Mouse (Mus musculus) myocyte (in vitro differentiated cells): ENCODE measurements around the gene Habp2. TPM values are rescaled to one million over a fixed set of nuclear protein-coding genes. Genes with fewer than 3 reads are reported as not detected.

Source experiments
- H3K27me3 ChIP-seq: one replicate; pipeline ENCODE4 v1.6.1; 2011; ENCODE audit not compliant: control insufficient read depth, insufficient read depth, insufficient read length
- H3K36me3 ChIP-seq: one replicate; pipeline ENCODE4 v1.6.1; 2011; ENCODE audit not compliant: control insufficient read depth, insufficient read depth
- H3K4me2 ChIP-seq: one replicate; pipeline ENCODE4 v1.6.1; 2011; ENCODE audit warnings: low read depth, control low read depth
- H3K4me3 ChIP-seq: one replicate; pipeline ENCODE4 v1.5.1; 2011; ENCODE audit warnings: mild to moderate bottlenecking, control low read depth, moderate library complexity
- H3K79me2 ChIP-seq: one replicate; pipeline ENCODE4 v1.6.1; 2011; ENCODE audit not compliant: control insufficient read depth, insufficient read depth
- H3ac ChIP-seq: one replicate; pipeline ENCODE4 v1.6.1; 2011; ENCODE audit not compliant: control insufficient read depth, insufficient read length
- CEBPB ChIP-seq: IDR thresholded peaks from 2 replicates; pipeline ENCODE4 v1.6.1; 2011; ENCODE audit warnings: mild to moderate bottlenecking, moderate library complexity; ENCODE audit not compliant: poor library complexity, insufficient read depth, severe bottlenecking
- E2F4 ChIP-seq: IDR thresholded peaks from one replicate; pipeline ENCODE4 v1.6.1; 2011; ENCODE audit warnings: mild to moderate bottlenecking, control low read depth, moderate library complexity; ENCODE audit not compliant: insufficient read depth
- MAX ChIP-seq: IDR thresholded peaks from one replicate; pipeline ENCODE4 v1.6.1; 2011; ENCODE audit warnings: low read depth, mild to moderate bottlenecking, control low read depth
- MYOD1 ChIP-seq, 3 experiments: IDR thresholded peaks; one replicate each; pipeline ENCODE4 v1.6.1; 2011; ENCODE audit warnings: control low read depth in 2 of 3, low read depth in 2 of 3, mild to moderate bottlenecking in 2 of 3, moderate library complexity in 1 of 3; ENCODE audit not compliant: insufficient read length in 2 of 3, control insufficient read depth in 1 of 3
- MYOG ChIP-seq, 3 experiments: IDR thresholded peaks; one replicate each; pipeline ENCODE4 v1.6.1; 2011; ENCODE audit warnings: control low read depth in 2 of 3, low read depth in 2 of 3, mild to moderate bottlenecking in 2 of 3; ENCODE audit not compliant: insufficient read length in 2 of 3, control insufficient read depth in 1 of 3, insufficient read depth in 1 of 3
- POLR2A ChIP-seq: IDR thresholded peaks from one replicate; pipeline ENCODE4 v1.6.1; 2011; ENCODE audit warnings: low read depth, mild to moderate bottlenecking, control low read depth, moderate library complexity; ENCODE audit not compliant: insufficient read length
- POLR2AphosphoS2 ChIP-seq: IDR thresholded peaks from one replicate; pipeline ENCODE4 v1.6.1; 2011; ENCODE audit warnings: low read depth, control low read depth; ENCODE audit not compliant: insufficient read length
- REST ChIP-seq: IDR thresholded peaks from one replicate; pipeline ENCODE4 v1.6.1; 2011; ENCODE audit warnings: mild to moderate bottlenecking, control low read depth, moderate library complexity; ENCODE audit not compliant: insufficient read depth, insufficient read length
- SRF ChIP-seq: IDR thresholded peaks from one replicate; pipeline ENCODE4 v1.6.1; 2011; ENCODE audit warnings: low read depth; ENCODE audit not compliant: control insufficient read depth, insufficient read length
- TCF12 ChIP-seq: IDR thresholded peaks from one replicate; pipeline ENCODE4 v1.6.1; 2011; ENCODE audit warnings: mild to moderate bottlenecking, control low read depth; ENCODE audit not compliant: poor library complexity, insufficient read depth, severe bottlenecking
- TCF3 ChIP-seq: IDR thresholded peaks from one replicate; pipeline ENCODE4 v1.6.1; 2011; ENCODE audit warnings: low read depth, control low read depth; ENCODE audit not compliant: insufficient read length
- USF1 ChIP-seq: IDR thresholded peaks from one replicate; pipeline ENCODE4 v1.6.1; 2011; ENCODE audit warnings: low read depth, mild to moderate bottlenecking, control low read depth, moderate library complexity
- polyA plus RNA-seq: library from polyadenylated mRNA; unstranded; fragments of >200 nt; fragmentation: generic; extraction: Trizol; gene quantifications from one replicate; pipeline ENCODE4 v1.2.1, GENCODE M21; 2012; ENCODE audit warnings: missing spikeins

Gene Habp2
- polyA plus RNA-seq, 1 experiment, result 0.49 TPM

DNA sequence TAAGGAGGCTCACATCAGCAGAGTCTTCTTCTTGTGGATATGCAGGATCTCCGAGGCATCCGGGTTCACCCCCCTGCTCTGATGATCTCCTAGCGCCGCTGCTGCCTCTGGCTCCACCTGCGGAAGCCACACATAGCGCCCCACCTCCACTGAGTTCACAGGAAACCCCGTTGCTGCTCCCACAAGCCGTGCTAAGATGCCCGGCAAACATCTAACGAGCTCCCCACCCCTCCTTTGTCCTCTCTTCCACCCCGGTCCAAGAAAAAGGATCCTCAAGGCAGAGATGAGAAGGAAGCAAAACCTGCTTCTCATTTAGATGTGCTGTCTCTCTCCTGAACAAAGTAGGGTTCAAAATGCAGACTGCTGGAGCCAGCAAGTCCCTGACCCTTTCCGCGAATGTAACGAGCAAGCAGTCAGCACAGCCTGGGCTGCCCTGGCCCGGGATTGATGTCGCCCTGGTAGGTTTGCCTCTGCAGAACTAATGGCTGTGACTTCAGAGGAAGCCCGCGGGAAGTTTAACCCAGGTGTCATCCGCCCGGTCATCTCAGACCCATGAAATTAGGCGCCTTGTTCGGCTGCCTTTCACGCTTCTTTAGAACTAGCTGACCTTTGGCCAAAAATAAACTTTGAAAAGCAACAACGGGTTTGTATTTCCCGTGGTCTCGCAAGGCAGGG is 33.4 kb downstream of the Habp2 start:
- H3K36me3 ChIP-seq, result no peaks in the 10 kb centered on the region
- peaks cover 4% of the 10 kb centered on the region for H3K27me3 ChIP-seq
- TF ChIP-seq MYOG (IDR thresholded peaks at IDR 0.05; ENCODE audit: control insufficient read depth in 1 of 3, insufficient read depth in 1 of 3, insufficient read length in 2 of 3, low read depth in 2 of 3), result no peak
- TF ChIP-seq MYOD1 (IDR thresholded peaks at IDR 0.05; ENCODE audit: control insufficient read depth in 1 of 3, insufficient read length in 2 of 3, low read depth in 2 of 3), result no peak
- TF ChIP-seq SRF, result no peak
- no peak for TF ChIP-seq TCF3
- TF ChIP-seq TCF12, result no peak
- no peak for TF ChIP-seq REST
- no peak for TF ChIP-seq MAX
- TF ChIP-seq POLR2A, result no peak
- no peak for TF ChIP-seq CEBPB
- TF ChIP-seq POLR2AphosphoS2, result no peak
- no peak for TF ChIP-seq E2F4
- no peak for TF ChIP-seq USF1
- H3ac ChIP-seq, result no peak overlapping the region
- H3K79me2 ChIP-seq, result no peaks in the 10 kb centered on the region
- H3K4me2 ChIP-seq, result no peak overlapping the region
- H3K4me3 ChIP-seq, result no peak overlapping the region

DNA sequence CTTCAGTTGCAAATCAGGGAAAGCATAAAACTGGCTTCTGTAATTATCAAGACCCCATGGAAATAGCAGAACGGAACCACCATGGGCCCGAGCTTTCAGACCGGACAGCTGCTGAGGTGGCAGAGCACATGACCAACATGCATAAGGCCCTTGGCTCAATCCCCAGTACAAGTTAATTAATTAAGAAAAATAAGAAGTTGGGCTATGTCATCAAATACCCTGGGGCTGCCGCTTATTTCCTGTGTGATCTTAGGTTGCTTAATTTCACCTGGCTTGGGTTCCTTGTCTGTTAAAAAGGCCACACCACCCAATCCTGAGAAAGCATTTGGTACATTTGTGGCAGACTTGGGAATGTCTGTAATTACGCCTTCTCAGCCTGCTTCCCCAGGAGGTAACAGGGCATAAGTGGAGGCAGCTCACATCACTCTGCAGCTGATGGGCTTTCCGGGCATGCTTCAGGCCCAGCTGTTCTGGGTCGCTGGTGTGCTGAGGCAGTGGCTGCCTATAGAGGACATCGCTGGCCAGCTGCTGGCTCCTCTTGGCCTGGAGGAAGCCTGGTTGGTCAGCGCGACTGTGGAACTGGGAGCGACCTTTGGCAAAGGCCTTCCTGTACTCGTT is 34.5 kb downstream of the Habp2 start:
- no peaks in the 10 kb centered on the region for H3K36me3 ChIP-seq
- TF ChIP-seq POLR2AphosphoS2 (no peak), MYOD1 (IDR thresholded peaks at IDR 0.05; ENCODE audit: control insufficient read depth in 1 of 3, insufficient read length in 2 of 3, low read depth in 2 of 3) (no peak), MAX (no peak), TCF12 (no peak), SRF (no peak)
- no peak overlapping the region for H3ac ChIP-seq

DNA sequence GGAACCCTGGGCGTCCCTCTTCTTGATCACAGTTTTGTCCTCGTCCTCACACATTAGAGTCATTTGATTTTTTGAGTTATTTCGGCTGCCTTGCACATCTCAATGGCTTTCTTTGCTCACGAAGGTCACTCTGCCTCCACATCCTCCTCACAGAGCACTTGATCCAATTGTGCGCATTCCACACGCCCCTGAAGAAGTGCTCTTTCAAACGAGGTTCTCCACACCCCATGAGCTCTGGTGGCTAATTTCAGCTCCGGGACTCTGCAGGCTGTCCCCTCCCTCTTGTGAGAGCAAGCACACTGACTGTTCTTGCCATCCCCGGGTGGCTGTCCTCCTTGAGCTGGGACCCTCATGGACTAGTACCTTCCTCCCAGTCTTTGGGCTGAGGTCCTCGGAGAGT is 38.7 kb downstream of the Habp2 start:
- Histone ChIP-seq H3K79me2 (no peaks in the 10 kb centered on the region), H3K4me2 (no peak overlapping the region), H3K27me3 (peaks cover 4% of the 10 kb centered on the region), H3ac (no peak overlapping the region), H3K36me3 (no peaks in the 10 kb centered on the region), H3K4me3 (no peak overlapping the region)
- no peak for TF ChIP-seq CEBPB
- no peak for TF ChIP-seq SRF
- no peak for TF ChIP-seq MYOG (IDR thresholded peaks at IDR 0.05; ENCODE audit: control insufficient read depth in 1 of 3, insufficient read depth in 1 of 3, insufficient read length in 2 of 3, low read depth in 2 of 3)
- TF ChIP-seq POLR2AphosphoS2, result no peak
- no peak for TF ChIP-seq MAX
- TF ChIP-seq USF1, result no peak
- no peak for TF ChIP-seq POLR2A
- no peak for TF ChIP-seq TCF12
- TF ChIP-seq TCF3, result no peak
- no peak for TF ChIP-seq REST
- no peak for TF ChIP-seq E2F4

More for the DNA sequence above, 34.5 kb downstream of the Habp2 start:
- no peak overlapping the region for H3K4me3 ChIP-seq
- H3K79me2 ChIP-seq, result no peaks in the 10 kb centered on the region
- peaks cover 4% of the 10 kb centered on the region for H3K27me3 ChIP-seq
- H3K4me2 ChIP-seq, result no peak overlapping the region

DNA sequence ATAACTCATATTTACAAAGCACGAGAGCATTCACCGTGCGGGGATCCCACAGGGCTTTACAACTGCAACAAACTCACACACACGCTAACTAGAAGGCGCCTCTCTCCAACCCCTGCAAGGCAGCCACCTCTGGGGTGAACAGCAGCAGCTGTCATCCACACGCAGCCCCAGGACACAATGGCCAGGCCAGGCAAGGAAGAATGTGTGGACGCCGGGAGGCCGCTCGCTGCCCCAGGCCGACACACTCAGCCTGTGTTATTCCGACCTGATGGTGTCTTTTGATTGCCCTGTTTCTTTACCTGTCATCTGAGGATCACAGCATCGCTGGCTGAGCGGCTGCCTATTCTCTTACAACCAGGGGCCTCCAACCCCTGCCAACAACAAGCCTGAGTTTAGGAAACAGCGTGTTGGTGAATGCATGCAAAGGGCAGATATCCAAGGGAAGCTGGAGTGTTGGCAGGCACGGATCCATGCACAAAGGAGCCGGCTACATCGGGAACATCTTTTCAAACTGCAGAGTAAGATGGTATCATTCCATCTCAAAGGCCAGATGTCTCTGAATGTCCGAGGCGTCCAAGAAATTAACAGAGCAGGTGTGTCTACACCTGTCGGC is 39.4 kb downstream of the Habp2 start:
- no peak overlapping the region for H3K4me2 ChIP-seq
- no peaks in the 10 kb centered on the region for H3K36me3 ChIP-seq
- H3K27me3 ChIP-seq, result peaks cover 4% of the 10 kb centered on the region
- no peak overlapping the region for H3ac ChIP-seq
- H3K4me3 ChIP-seq, result no peak overlapping the region
- TF ChIP-seq REST, result no peak
- TF ChIP-seq MAX, result no peak
- TF ChIP-seq CEBPB, result no peak
- no peak for TF ChIP-seq TCF12
- no peak for TF ChIP-seq POLR2AphosphoS2
- TF ChIP-seq USF1, result no peak
- TF ChIP-seq MYOG (IDR thresholded peaks at IDR 0.05; ENCODE audit: control insufficient read depth in 1 of 3, insufficient read depth in 1 of 3, insufficient read length in 2 of 3, low read depth in 2 of 3), result no peak
- no peak for TF ChIP-seq POLR2A
- TF ChIP-seq SRF, result no peak
- no peak for TF ChIP-seq MYOD1 (IDR thresholded peaks at IDR 0.05; ENCODE audit: control insufficient read depth in 1 of 3, insufficient read length in 2 of 3, low read depth in 2 of 3)
- TF ChIP-seq TCF3, result no peak
- no peak for TF ChIP-seq E2F4
- H3K79me2 ChIP-seq, result no peaks in the 10 kb centered on the region
